Mouse (Mus musculus) testis, adult 2 months (tissue): Measurements from ENCODE around the gene Als2.

Experiments
- CTCF ChIP-seq: fragments of 200-500 bp; IDR thresholded peaks from 2 replicates; pipeline ENCODE4 v1.5.1; 2012; ENCODE audit warnings: low read depth, mild to moderate bottlenecking, inconsistent platforms, low read length, moderate library complexity; ENCODE audit not compliant: control insufficient read depth, insufficient read depth, insufficient replicate concordance
- POLR2A ChIP-seq: fragments of 200-500 bp; IDR thresholded peaks from 2 replicates; pipeline ENCODE4 v1.6.1; 2012; ENCODE audit warnings: low read depth, mild to moderate bottlenecking, inconsistent platforms, low read length, moderate library complexity; ENCODE audit not compliant: control insufficient read depth

- TF ChIP-seq CTCF (no peak), POLR2A (no peak)
Measured at GRCm38 (mm10) chr1:59194979-59195378, 42.1 kb downstream of the Als2 start.
